Mouse (Mus musculus) lung, postnatal 14 days (tissue): Measurements from ENCODE around the gene Rnf40.
"Not testable (repeated sequence)": the region's sequence is repeated elsewhere in the genome, so short reads cannot be mapped to it uniquely, and the experiment has no call there.

Source experiments
- DNase-seq: peaks from one replicate; pipeline ENCODE4 v3.0.0; 2021

The Rnf40 gene

GRCm38 (mm10) chr7:127607150-127607549 is 18.6 kb downstream of the Rnf40 start:
- DNase-seq: peak; percentile 46

DNA sequence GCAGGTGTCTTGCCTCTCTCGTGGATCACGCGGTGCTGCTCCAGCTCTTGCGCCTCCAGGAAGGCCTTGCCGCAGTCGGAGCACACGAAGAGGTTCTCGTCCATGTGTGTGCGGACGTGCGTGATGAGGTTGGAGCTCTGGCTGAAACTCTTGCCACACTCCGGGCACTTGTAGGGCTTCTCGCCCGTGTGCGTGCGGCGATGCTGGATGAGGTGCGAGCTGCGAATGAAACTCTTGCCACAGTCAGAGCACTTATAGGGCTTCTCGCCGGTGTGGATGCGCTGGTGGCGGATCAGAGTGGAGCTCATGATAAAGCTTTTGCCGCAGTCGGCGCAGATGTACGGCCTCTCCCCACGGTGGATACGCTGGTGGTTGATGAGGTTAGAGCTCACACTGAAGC is 22.4 kb downstream of the Rnf40 start:
- no peak for DNase-seq

DNA sequence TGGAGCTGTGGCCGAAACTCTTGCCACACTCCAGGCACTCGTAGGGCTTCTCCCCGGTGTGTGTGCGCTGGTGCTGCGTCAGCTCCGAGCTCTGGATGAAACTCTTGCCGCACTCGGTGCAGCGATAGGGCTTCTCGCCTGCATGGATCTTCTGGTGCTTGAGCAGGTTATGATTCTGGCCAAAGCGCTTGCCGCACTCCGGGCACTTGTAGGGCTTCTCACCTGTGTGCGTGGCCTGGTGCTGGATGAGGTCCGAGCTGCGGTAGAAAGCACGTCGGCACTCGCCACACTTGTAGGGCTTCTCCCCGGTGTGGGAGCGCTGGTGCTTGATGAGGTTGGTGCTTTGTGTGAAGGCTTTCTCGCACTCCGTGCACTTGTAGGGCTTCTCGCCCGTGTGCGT is 23.0 kb downstream of the Rnf40 start:
- DNase-seq: no peak

- no peak for DNase-seq
Measured at GRCm38 (mm10) chr7:127613501-127613900, 24.9 kb downstream of the Rnf40 start.

DNA sequence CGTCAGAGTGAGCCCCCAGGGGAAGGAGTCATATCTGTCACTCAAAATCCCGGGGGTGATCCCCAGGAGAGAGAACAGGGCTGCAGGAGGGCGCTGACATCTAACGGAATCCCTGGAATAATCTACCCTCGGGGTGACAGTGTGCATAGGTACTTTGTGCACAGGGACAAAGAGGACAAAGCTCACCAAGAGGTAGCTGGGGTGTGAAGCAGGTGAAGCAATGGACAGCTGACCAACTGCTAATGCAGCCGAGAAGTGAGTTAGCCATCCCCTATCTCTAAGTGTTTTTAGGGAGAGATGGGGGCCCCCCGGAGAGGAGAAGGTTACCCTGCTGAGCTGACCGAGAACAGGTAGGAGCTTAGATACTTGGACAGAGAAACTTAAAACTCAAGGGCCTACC is 25.5 kb downstream of the Rnf40 start:
- DNase-seq: no peak

DNA sequence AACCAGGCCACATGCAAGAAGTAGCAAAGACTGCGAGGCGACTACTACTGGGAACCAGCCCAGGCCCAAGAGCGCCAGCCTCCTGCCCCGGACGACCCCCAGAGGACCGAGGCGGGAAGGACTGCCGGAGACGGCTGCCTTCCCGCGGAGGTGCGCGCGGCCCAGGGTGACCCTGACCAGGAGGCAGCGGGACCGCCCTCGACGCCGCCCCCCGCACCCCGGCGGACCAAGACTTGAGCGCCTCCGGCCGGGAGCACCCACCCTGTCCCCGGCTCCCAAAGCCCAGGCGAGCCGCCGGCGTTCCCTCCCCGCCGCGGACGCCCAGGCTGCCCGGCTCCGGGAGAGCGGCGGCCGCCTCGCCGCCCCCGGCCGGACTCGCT is 25.9 kb downstream of the Rnf40 start:
- DNase-seq: peak; percentile 44

- DNase-seq: peak; percentile 75
Measured at GRCm38 (mm10) chr7:127614891-127615843, 26.6 kb downstream of the Rnf40 start, which contains the start of gene Zfp629. Zfp629 (minus strand) TSS chr7:127615797.

- no peak for DNase-seq
Measured at GRCm38 (mm10) chr7:127616336-127616735, 27.8 kb downstream of the Rnf40 start.

DNA sequence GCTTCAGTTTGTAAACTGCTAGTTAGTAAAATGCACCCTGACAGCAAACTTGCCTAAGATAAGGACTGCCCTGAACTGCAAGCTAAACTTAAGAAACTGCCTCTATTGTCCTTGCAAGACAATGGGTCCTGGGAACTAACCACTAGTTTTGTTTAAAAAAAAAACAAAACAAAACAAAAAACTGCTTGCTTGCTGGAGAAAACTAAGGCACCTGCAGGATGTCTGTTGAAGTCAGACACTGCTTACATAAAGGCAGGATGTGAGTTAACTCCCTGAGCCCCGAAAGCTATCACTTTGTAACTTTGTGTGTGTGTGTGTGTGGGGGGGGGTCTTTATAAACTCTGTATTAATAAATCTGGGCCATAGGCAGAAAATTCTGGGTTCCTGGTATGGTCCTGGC is 28.3 kb downstream of the Rnf40 start:
- no peak for DNase-seq

DNA sequence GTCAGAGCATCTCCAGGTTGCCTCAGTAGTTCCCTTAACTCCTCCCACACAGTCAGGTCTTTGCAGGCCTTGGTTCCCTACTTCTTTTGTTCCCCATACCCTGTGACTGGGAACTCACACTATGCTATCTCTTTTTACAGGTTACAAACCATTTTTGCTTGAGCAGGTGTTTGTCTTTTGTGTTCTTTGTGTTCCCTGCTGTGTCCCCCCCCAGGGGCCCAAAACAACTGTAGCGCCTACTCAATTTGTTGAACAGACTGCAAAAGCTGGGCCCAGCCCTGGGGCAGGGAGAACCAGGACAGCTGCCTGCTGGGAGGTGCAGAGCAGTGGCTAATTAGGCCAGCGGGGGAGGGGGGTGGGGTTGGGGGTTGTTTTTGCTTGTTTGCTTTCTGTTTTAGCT is 29.4 kb downstream of the Rnf40 start:
- no peak for DNase-seq

GRCm38 (mm10) chr7:127618402-127618801 is 29.8 kb downstream of the Rnf40 start:
- not testable (repeated sequence) for DNase-seq

DNA sequence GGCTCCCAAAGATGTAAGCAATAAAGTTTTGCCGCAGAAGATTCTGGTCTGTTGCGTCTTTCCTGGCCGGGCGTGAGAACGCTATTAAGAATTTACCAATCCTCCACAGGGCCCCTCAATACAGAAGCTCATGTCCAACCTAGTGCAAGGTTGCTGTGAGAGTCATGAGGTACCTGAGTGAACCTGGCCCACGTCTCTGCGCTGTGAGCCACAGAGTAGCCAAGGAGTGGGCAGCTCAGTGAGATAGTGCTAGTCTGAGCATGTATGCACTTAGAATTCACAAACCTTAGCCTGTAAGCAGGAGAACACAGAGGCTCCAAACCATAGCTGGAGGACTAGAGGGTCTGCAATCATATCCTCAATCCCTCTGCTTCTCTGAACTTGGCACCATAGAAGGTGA is 37.5 kb downstream of the Rnf40 start:
- DNase-seq: no peak

GRCm38 (mm10) chr7:127626471-127626870 is 37.9 kb downstream of the Rnf40 start:
- no peak for DNase-seq

DNA sequence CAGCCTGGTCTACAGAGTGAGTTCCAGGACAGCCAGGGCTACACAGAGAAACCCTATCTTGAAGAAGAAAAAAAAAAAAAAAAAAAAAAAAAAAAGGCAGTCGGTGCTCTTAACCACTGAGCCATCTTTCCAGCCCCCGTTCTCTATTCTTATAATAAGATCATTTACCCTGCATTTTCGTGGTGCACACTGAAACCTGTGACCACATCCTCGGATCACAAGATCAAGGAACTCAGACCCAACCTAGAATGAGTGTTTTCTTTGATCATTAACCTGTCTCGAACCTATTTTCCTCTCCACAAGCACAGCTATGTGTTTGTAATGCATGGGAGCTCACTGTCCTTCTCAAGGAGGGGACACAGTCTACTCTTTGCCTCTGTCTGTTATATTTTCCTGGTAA is 40.1 kb downstream of the Rnf40 start:
- no peak for DNase-seq

DNA sequence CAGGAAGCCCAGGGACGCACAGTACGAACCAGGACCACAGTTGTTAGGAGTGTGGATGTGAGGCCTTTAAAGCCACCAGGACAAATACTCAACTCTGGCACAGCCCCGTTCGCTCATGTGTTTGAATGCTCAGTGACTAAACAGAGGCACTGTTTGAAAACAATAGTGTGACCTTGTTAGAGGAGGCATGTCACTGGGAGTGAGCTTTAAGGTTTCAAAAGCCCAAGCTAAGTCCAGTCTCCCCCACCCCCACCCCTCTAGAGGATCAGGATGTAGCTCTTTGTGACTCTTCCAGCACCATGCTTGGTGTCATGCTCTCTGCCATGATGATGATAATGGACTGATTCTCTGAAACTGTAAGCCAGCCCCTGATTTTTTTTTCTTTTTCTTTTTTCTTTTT is 42.8 kb downstream of the Rnf40 start:
- no peak for DNase-seq

GRCm38 (mm10) chr7:127636963-127637362 is 48.4 kb downstream of the Rnf40 start:
- DNase-seq: peak; percentile 83

- no peak for DNase-seq
Measured at GRCm38 (mm10) chr7:127641260-127641659, 52.7 kb downstream of the Rnf40 start.

- DNase-seq: no peak
Measured at GRCm38 (mm10) chr7:127642254-127642653, 53.7 kb downstream of the Rnf40 start.

- no peak for DNase-seq
Measured at GRCm38 (mm10) chr7:127646363-127646762, 57.8 kb downstream of the Rnf40 start.

DNA sequence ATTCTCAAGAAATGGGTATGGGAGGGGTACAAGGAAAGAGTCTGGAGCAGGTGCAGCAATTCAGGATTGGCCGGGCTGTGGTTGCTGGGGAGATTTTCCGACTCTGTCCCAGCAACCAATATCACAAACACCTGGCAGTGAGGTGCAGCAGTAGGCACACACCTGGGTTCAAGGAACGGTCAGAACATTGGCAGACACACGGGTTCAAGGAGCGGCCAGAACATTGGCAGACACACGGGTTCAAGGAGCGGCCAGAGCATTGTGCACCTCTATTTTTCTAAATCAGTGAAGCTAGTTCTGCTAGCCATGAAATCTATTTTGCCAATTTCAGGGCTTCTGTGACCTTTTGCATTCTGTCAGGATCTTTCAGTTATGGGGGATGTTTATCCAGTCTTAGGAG is 59.0 kb downstream of the Rnf40 start:
- DNase-seq: not testable (repeated sequence)

DNA sequence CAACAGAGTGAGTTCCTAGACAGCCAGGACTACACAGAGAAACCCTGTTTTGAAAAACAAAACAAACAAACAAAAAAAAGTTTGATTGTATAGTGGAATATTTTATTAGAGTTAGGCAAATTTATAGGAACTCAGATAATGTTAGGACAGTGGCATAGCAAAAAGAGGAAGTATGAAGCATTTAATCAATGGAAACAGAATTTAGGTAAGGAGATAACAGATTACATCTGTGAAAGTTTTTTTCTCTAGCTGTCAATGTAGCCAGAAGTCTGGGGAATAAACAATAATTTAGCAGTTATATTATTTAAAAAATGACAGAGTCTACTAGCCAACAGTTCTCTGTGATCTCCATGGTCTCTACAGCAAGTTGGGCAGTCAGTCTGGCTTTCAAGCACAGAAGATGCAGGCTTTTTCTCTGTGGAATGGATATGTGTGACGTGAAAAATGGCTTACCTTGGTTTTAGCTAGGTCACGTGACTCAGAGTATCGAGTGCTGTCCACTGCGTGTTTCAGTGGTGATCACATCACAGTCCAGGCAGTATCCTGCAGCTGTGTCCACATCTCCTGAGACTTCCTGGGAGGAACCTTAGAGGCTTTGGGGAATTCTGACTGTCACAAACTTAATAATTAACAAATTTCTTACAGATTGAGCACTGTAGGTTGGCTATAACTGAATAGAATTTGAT is 60.1 kb downstream of the Rnf40 start:
- no peak for DNase-seq

DNA sequence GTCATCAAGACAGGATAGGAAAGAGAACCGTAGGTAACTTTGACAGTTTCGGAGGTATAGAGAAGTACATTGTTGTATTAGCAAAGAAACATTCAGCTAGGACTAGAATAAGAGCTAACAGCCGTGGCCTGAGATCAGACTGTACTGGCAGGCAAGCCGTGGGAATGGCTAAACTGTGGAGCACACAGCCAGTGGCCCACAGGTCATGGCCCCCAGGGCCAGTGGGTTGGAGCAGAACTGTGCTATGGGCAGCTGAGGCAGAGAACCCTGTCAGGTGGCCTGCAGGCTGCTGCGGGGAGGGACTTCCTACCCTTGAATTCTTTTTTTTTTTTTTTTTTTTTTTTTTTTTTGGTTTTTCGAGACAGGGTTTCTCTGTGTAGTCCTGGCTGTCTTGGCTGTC is 60.6 kb downstream of the Rnf40 start:
- no peak for DNase-seq

- DNase-seq: no peak
Measured at GRCm38 (mm10) chr7:127651624-127652023, 63.1 kb downstream of the Rnf40 start.

DNA sequence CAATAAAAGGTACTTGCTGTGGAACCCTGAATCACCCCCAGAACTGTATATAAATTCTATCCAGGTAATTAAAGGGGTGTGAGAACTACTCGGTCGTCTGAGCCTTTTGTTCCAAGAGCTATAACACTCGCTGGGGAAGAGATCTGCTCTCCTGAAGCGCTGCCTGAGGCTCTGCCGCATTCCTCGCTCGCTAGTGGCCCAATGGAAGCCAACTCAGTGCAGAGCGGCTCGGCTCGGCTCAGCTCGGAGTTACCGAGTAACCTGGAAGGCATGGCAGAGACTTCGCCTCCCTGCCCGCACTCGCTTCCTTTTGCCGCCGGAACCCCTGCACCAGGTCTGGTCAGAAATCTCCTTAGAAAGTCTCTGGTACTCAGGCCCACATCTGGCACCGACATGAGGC is 63.5 kb downstream of the Rnf40 start:
- DNase-seq: peak; percentile 3
